Mouse (Mus musculus) cerebellum, postnatal 4 days (tissue): ENCODE measurements at regions not wholly inside any gene's neighbourhood (a gene's known extent, or its start where the extent isn't known, plus 50 kb on each side); places are given as distances from the start of the nearest gene placed in this dataset.

Experiments used
- DNase-seq, 2 experiments: peaks; one replicate each; pipeline ENCODE4 v3.0.0; 2022; ENCODE audit warnings: low spot score in 2 of 2, mixed read lengths in 1 of 2

GRCm38 (mm10) chr6:139027696-139028095, 369.4 kb upstream of the Igbp1b start:
- DNase-seq = no peak

- no peak for DNase-seq
Observed at GRCm38 (mm10) chr6:139014526-139014925, 356.2 kb upstream of the Igbp1b start.

- DNase-seq = no peak
Observed at GRCm38 (mm10) chr6:139010501-139010900, 352.2 kb upstream of the Igbp1b start.
